Mouse (Mus musculus): ENCODE data around the gene Tm6sf2. TPM values are rescaled to one million over a fixed set of nuclear protein-coding genes. Genes with fewer than 3 reads are reported as not detected.
A peak's percentile ranks its signal among the peaks of the same experiment; 100 is the strongest.
"Not testable (repeated sequence)": the region's sequence is repeated elsewhere in the genome, so short reads cannot be mapped to it uniquely, and the experiment has no call there.

The Tm6sf2 gene
- 0.79 and 0.96 TPM in 2 replicates for polyA plus RNA-seq (2016; fragmentation: Nextera tagmentation; extraction: Ambion mirVana)

GRCm38 (mm10) chr8:70072441-70073069, at the start of gene Tm6sf2:
Tm6sf2 (plus strand) TSS chr8:70072924.
- H3K9me3 ChIP-seq, result no peaks in the 10 kb centered on the region
- 10% methylated on average over 19 of the region's 27 CpGs for WGBS
- no peak within 1 kb of the TSS for H3K27ac ChIP-seq
- peak within 1 kb of the TSS; percentile 53 for H3K4me2 ChIP-seq
- H3K36me3 ChIP-seq, result peaks cover 48% of the 10 kb centered on the region
- ATAC-seq (ENCODE audit: insufficient number of reproducible peaks, insufficient read depth, low FRiP score, low TSS enrichment, low read depth), result peak; percentile 44
- H3K4me3 ChIP-seq (replicated peaks), result peak within 1 kb of the TSS; percentile 18
- peaks cover 11% of the 10 kb centered on the region for H3K27me3 ChIP-seq
- H3K4me1 ChIP-seq (replicated peaks), result peaks cover 8% of the 10 kb centered on the region
- no peak within 1 kb of the TSS; the same call in 1 of the 2 replicates for H3K9ac ChIP-seq (replicated peaks)

GRCm38 (mm10) chr8:70023596-70023995, 49.1 kb upstream of the Tm6sf2 start:
- Histone ChIP-seq H3K27ac (no peak overlapping the region), H3K4me1 (replicated peaks) (no peaks in the 10 kb centered on the region), H3K4me2 (no peak overlapping the region), H3K27me3 (no peaks in the 10 kb centered on the region), H3K9ac (replicated peaks) (no peak overlapping the region), H3K9me3 (no peaks in the 10 kb centered on the region), H3K36me3 (peaks cover 100% of the 10 kb centered on the region), H3K4me3 (replicated peaks) (no peak overlapping the region)
- WGBS, result 88% methylated on average over 8 of the region's 8 CpGs
- ATAC-seq (ENCODE audit: insufficient number of reproducible peaks, insufficient read depth, low FRiP score, low TSS enrichment, low read depth), result no peak

- no peak for ATAC-seq (ENCODE audit: insufficient number of reproducible peaks, insufficient read depth, low FRiP score, low TSS enrichment, low read depth)
- Histone ChIP-seq H3K4me1 (replicated peaks) (no peaks in the 10 kb centered on the region), H3K9me3 (no peaks in the 10 kb centered on the region), H3K9ac (replicated peaks) (no peak overlapping the region), H3K4me2 (no peak overlapping the region), H3K27ac (no peak overlapping the region), H3K36me3 (peaks cover 100% of the 10 kb centered on the region), H3K4me3 (replicated peaks) (no peak overlapping the region), H3K27me3 (no peaks in the 10 kb centered on the region)
- 85% methylated on average over 2 of the region's 2 CpGs for WGBS
Observed at GRCm38 (mm10) chr8:70026151-70026550, 46.6 kb upstream of the Tm6sf2 start.

- H3K4me3 ChIP-seq (replicated peaks), result no peak overlapping the region
- H3K4me1 ChIP-seq (replicated peaks), result no peaks in the 10 kb centered on the region
- H3K27me3 ChIP-seq, result no peaks in the 10 kb centered on the region
- no peaks in the 10 kb centered on the region for H3K9me3 ChIP-seq
- WGBS, result 90% methylated on average over 1 of the region's 1 CpGs
- peaks cover 83% of the 10 kb centered on the region for H3K36me3 ChIP-seq
- H3K9ac ChIP-seq (replicated peaks), result no peak overlapping the region
- no peak overlapping the region for H3K4me2 ChIP-seq
- no peak for ATAC-seq (ENCODE audit: insufficient number of reproducible peaks, insufficient read depth, low FRiP score, low TSS enrichment, low read depth)
- H3K27ac ChIP-seq, result no peak overlapping the region
Observed at GRCm38 (mm10) chr8:70030255-70030654, 42.5 kb upstream of the Tm6sf2 start.

GRCm38 (mm10) chr8:70037994-70038393, 34.7 kb upstream of the Tm6sf2 start:
- H3K27me3 ChIP-seq, result no peaks in the 10 kb centered on the region
- H3K36me3 ChIP-seq, result peaks cover 41% of the 10 kb centered on the region
- peaks cover 16% of the 10 kb centered on the region for H3K4me1 ChIP-seq (replicated peaks)
- no peak overlapping the region for H3K4me3 ChIP-seq (replicated peaks)
- no peak overlapping the region for H3K9ac ChIP-seq (replicated peaks)
- 98% methylated on average over 1 of the region's 1 CpGs for WGBS
- no peak overlapping the region for H3K4me2 ChIP-seq
- no peaks in the 10 kb centered on the region for H3K9me3 ChIP-seq
- no peak for ATAC-seq (ENCODE audit: insufficient number of reproducible peaks, insufficient read depth, low FRiP score, low TSS enrichment, low read depth)
- H3K27ac ChIP-seq, result no peak overlapping the region

GRCm38 (mm10) chr8:70041885-70042546, 30.7 kb upstream of the Tm6sf2 start:
- Histone ChIP-seq H3K9ac (replicated peaks) (peak overlapping the region; percentile 96), H3K27ac (peak overlapping the region; percentile 56), H3K27me3 (no peaks in the 10 kb centered on the region), H3K9me3 (no peaks in the 10 kb centered on the region), H3K4me1 (replicated peaks) (peaks cover 28% of the 10 kb centered on the region), H3K4me3 (replicated peaks) (peak overlapping the region; percentile 86), H3K36me3 (peaks cover 17% of the 10 kb centered on the region; the same call in 1 of the 2 replicates), H3K4me2 (peak overlapping the region; percentile 96)
- WGBS, result 1% methylated on average over 47 of the region's 47 CpGs
- ATAC-seq (ENCODE audit: insufficient number of reproducible peaks, insufficient read depth, low FRiP score, low TSS enrichment, low read depth), result peak; percentile 9; the same call in 1 of the 2 replicates

- H3K4me3 ChIP-seq (replicated peaks), result peak within 1 kb of the TSS; percentile 86
- under 1% methylated on average over 65 of the region's 65 CpGs for WGBS
- H3K4me1 ChIP-seq (replicated peaks), result peaks cover 28% of the 10 kb centered on the region
- ATAC-seq (ENCODE audit: insufficient number of reproducible peaks, insufficient read depth, low FRiP score, low TSS enrichment, low read depth), result peak; percentile 94
- no peaks in the 10 kb centered on the region for H3K27me3 ChIP-seq
- peak within 1 kb of the TSS; percentile 96 for H3K4me2 ChIP-seq
- peak within 1 kb of the TSS; percentile 96 for H3K9ac ChIP-seq (replicated peaks)
- H3K27ac ChIP-seq, result peak within 1 kb of the TSS; percentile 57
- H3K9me3 ChIP-seq, result no peaks in the 10 kb centered on the region
- peaks cover 11% of the 10 kb centered on the region; the same call in 1 of the 2 replicates for H3K36me3 ChIP-seq
Observed at GRCm38 (mm10) chr8:70042583-70043455, 29.9 kb upstream of the Tm6sf2 start, which contains the start of the genes Mau2 and Sugp1. Mau2 (minus strand) TSS chr8:70042734. Sugp1 (plus strand) TSS chr8:70042813.

GRCm38 (mm10) chr8:70043996-70044395, 28.7 kb upstream of the Tm6sf2 start:
- Histone ChIP-seq H3K9ac (replicated peaks) (peak overlapping the region; percentile 96; the same call in 1 of the 2 replicates), H3K27me3 (no peaks in the 10 kb centered on the region), H3K9me3 (no peaks in the 10 kb centered on the region), H3K27ac (no peak overlapping the region), H3K4me2 (peak overlapping the region; percentile 96), H3K36me3 (peaks cover 16% of the 10 kb centered on the region), H3K4me3 (replicated peaks) (peak overlapping the region; percentile 86), H3K4me1 (replicated peaks) (peaks cover 28% of the 10 kb centered on the region)
- ATAC-seq (ENCODE audit: insufficient number of reproducible peaks, insufficient read depth, low FRiP score, low TSS enrichment, low read depth), result no peak
- 95% methylated on average over 5 of the region's 5 CpGs for WGBS

GRCm38 (mm10) chr8:70049662-70050061, 23.1 kb upstream of the Tm6sf2 start:
- Histone ChIP-seq H3K36me3 (peaks cover 60% of the 10 kb centered on the region), H3K4me2 (no peak overlapping the region)
- ATAC-seq (ENCODE audit: insufficient number of reproducible peaks, insufficient read depth, low FRiP score, low TSS enrichment, low read depth), result no peak

GRCm38 (mm10) chr8:70050434-70050833, 22.3 kb upstream of the Tm6sf2 start:
- H3K9ac ChIP-seq (replicated peaks); H3K9me3 ChIP-seq; ATAC-seq (ENCODE audit: insufficient number of reproducible peaks, insufficient read depth, low FRiP score, low TSS enrichment, low read depth); H3K27ac ChIP-seq; H3K27me3 ChIP-seq; H3K4me2 ChIP-seq; H3K4me1 ChIP-seq (replicated peaks); H3K4me3 ChIP-seq (replicated peaks): not testable (repeated sequence)
- H3K36me3 ChIP-seq, result peaks cover 67% of the 10 kb centered on the region
- 93% methylated on average over 5 of the region's 5 CpGs for WGBS

More at GRCm38 (mm10) chr8:70049662-70050061, 23.1 kb upstream of the Tm6sf2 start:
- Histone ChIP-seq H3K27me3 (no peaks in the 10 kb centered on the region), H3K4me3 (replicated peaks) (no peak overlapping the region), H3K9me3 (no peaks in the 10 kb centered on the region), H3K27ac (no peak overlapping the region), H3K9ac (replicated peaks) (no peak overlapping the region), H3K4me1 (replicated peaks) (no peaks in the 10 kb centered on the region)

GRCm38 (mm10) chr8:70057721-70058120, 15.0 kb upstream of the Tm6sf2 start:
- no peak overlapping the region for H3K4me3 ChIP-seq (replicated peaks)
- ATAC-seq (ENCODE audit: insufficient number of reproducible peaks, insufficient read depth, low FRiP score, low TSS enrichment, low read depth), result no peak
- H3K27ac ChIP-seq, result no peak overlapping the region
- H3K36me3 ChIP-seq, result peaks cover 93% of the 10 kb centered on the region
- no peak overlapping the region for H3K4me2 ChIP-seq
- no peaks in the 10 kb centered on the region for H3K27me3 ChIP-seq
- H3K9ac ChIP-seq (replicated peaks), result no peak overlapping the region
- 53% methylated on average over 1 of the region's 1 CpGs for WGBS
- H3K4me1 ChIP-seq (replicated peaks), result no peaks in the 10 kb centered on the region
- H3K9me3 ChIP-seq, result no peaks in the 10 kb centered on the region
